Mouse (Mus musculus) heart, adult 2 months (tissue): ENCODE data around the gene Qpct. TPM values are rescaled to one million over a fixed set of nuclear protein-coding genes. Genes with fewer than 3 reads are reported as not detected.

Experiments used
- DNase-seq, 2 experiments: peaks; one replicate each; pipeline ENCODE4 v3.0.0; 2021
- H3K27ac ChIP-seq: fragments of 200-600 bp; 2 replicates; pipeline ENCODE4 v1.8.1; 2022
- H3K27me3 ChIP-seq: fragments of 200-500 bp; 2 replicates; pipeline ENCODE4 v1.6.1; 2012; ENCODE audit warnings: mild to moderate bottlenecking, low read length, inconsistent platforms, mixed read lengths; ENCODE audit not compliant: control insufficient read depth, insufficient read depth
- H3K36me3 ChIP-seq: fragments of 200-500 bp; 2 replicates; pipeline ENCODE4 v1.6.1; 2012; ENCODE audit warnings: low read length, inconsistent platforms; ENCODE audit not compliant: control insufficient read depth, insufficient read depth
- H3K4me1 ChIP-seq: fragments of 200-500 bp; 2 replicates; pipeline ENCODE4 v1.6.1; 2011; ENCODE audit warnings: low read length; ENCODE audit not compliant: control insufficient read depth, insufficient read depth
- H3K4me3 ChIP-seq: fragments of 200-600 bp; 2 replicates; pipeline ENCODE4 v1.8.1; 2022
- H3K79me2 ChIP-seq: fragments of 200-500 bp; replicated peaks from 2 replicates; pipeline ENCODE4 v1.6.1; 2012; ENCODE audit warnings: mild to moderate bottlenecking, inconsistent platforms, low read length, moderate library complexity, mixed read lengths; ENCODE audit not compliant: control insufficient read depth, insufficient read depth
- H3K9ac ChIP-seq: fragments of 200-500 bp; 2 replicates; pipeline ENCODE4 v1.6.1; 2012; ENCODE audit warnings: low read depth, mild to moderate bottlenecking, control low read depth, inconsistent platforms, low read length, mixed read lengths
- CTCF ChIP-seq: fragments of 200-600 bp; IDR thresholded peaks from 2 replicates; pipeline ENCODE4 v1.8.1; 2022; ENCODE audit warnings: antibody characterized with exemption, mild to moderate bottlenecking, moderate library complexity
- EP300 ChIP-seq: fragments of 200-500 bp; IDR thresholded peaks from 2 replicates; pipeline ENCODE4 v1.6.1; 2011; ENCODE audit warnings: low read depth, low read length, control low read depth; ENCODE audit not compliant: insufficient read depth
- POLR2A ChIP-seq: fragments of 200-500 bp; IDR thresholded peaks from 2 replicates; pipeline ENCODE4 v1.6.1; 2011; ENCODE audit warnings: mild to moderate bottlenecking, low read depth, low read length, control low read depth; ENCODE audit not compliant: insufficient read depth
- WGBS: fragments of 180-500 bp; shearing (Covaris S2); methylation state at CpG from one replicate; pipeline ENCODE4 v1.1.7; 2018; 5-methylcytosine and 5-hydroxymethylcytosine counted together
- intact Hi-C: fragments of 180-260 bp; cut with DNase I; formaldehyde crosslinking; loops from one replicate; pipeline ENCODE4 v1.15.1; 2025
- polyA plus RNA-seq: library from polyadenylated mRNA; depleted of rRNA; stranded (reverse); fragments of >200 nt; gene quantifications from 2 replicates; pipeline ENCODE4 v1.2.3, GENCODE M21; 2012; rRNA removed
- total RNA-seq, 2 experiments: library from RNA; stranded (reverse); gene quantifications; 2 replicates each; pipeline ENCODE4 v1.2.3; 2021

Gene Qpct
- total and polyA plus RNA-seq, 3 experiments, result 4.7 to 5.1 (median 5.0) TPM

- intact Hi-C loops, result no loop called here
- no peaks in the 10 kb centered on the region for H3K4me1 ChIP-seq
- H3K27me3 ChIP-seq, result no peaks in the 10 kb centered on the region
- no peak overlapping the region for H3K27ac ChIP-seq
- H3K4me3 ChIP-seq, result no peak overlapping the region
- no peak overlapping the region for H3K9ac ChIP-seq
- no peaks in the 10 kb centered on the region for H3K79me2 ChIP-seq
- 77% methylated on average over 3 of the region's 3 CpGs for WGBS
- no peak for DNase-seq
- TF ChIP-seq CTCF, result no peak
- no peak for TF ChIP-seq EP300
- TF ChIP-seq POLR2A, result no peak
- no peaks in the 10 kb centered on the region for H3K36me3 ChIP-seq
Observed at GRCm38 (mm10) chr17:79120269-79120668, 68.6 kb downstream of the Qpct start.

GRCm38 (mm10) chr17:79133740-79134139, 82.0 kb downstream of the Qpct start:
- H3K27ac ChIP-seq, result no peak overlapping the region
- no peaks in the 10 kb centered on the region for H3K79me2 ChIP-seq
- no peak for DNase-seq
- intact Hi-C loops, result no loop called here
- TF ChIP-seq POLR2A (no peak), CTCF (no peak), EP300 (no peak)
- no peaks in the 10 kb centered on the region for H3K27me3 ChIP-seq
- H3K36me3 ChIP-seq, result no peaks in the 10 kb centered on the region
- 60% methylated on average over 8 of the region's 8 CpGs for WGBS
- H3K9ac ChIP-seq, result no peak overlapping the region
- no peak overlapping the region for H3K4me3 ChIP-seq
- no peaks in the 10 kb centered on the region for H3K4me1 ChIP-seq

GRCm38 (mm10) chr17:79135826-79136225, 84.1 kb downstream of the Qpct start:
- no peaks in the 10 kb centered on the region for H3K4me1 ChIP-seq
- DNase-seq, result peak; percentile 24 to 32
- no peak for TF ChIP-seq CTCF
- no peak for TF ChIP-seq EP300
- TF ChIP-seq POLR2A, result no peak
- intact Hi-C loops, result no loop called here
- no peaks in the 10 kb centered on the region for H3K79me2 ChIP-seq
- no peak overlapping the region for H3K4me3 ChIP-seq
- 56% methylated on average over 6 of the region's 6 CpGs for WGBS
- H3K27ac ChIP-seq, result peak overlapping the region; percentile 31
- no peak overlapping the region for H3K9ac ChIP-seq
- no peaks in the 10 kb centered on the region for H3K27me3 ChIP-seq
- H3K36me3 ChIP-seq, result no peaks in the 10 kb centered on the region

GRCm38 (mm10) chr17:79136401-79136800, 84.7 kb downstream of the Qpct start:
- intact Hi-C loops, result no loop called here
- TF ChIP-seq CTCF (no peak), EP300 (no peak)
- 56% methylated on average over 2 of the region's 2 CpGs for WGBS
- peak; percentile 37 to 45 for DNase-seq
- H3K4me1 ChIP-seq, result no peaks in the 10 kb centered on the region
- no peak overlapping the region for H3K9ac ChIP-seq
- no peak overlapping the region for H3K4me3 ChIP-seq
- H3K36me3 ChIP-seq, result no peaks in the 10 kb centered on the region
- no peaks in the 10 kb centered on the region for H3K27me3 ChIP-seq
- no peaks in the 10 kb centered on the region for H3K79me2 ChIP-seq
- peak overlapping the region; percentile 31 for H3K27ac ChIP-seq

Other genes with a start within 250 kb of the Qpct start
- gene Heatr5b, start 216.5 kb upstream of the Qpct start, total RNA-seq, result 10 to 100 TPM; 38.8 to 45.7 TPM
- 27.7 and 57.3 TPM in 2 replicates for gene Heatr5b, start 216.5 kb upstream of the Qpct start, polyA plus RNA-seq
- gene Gpatch11, start 216.3 kb upstream of the Qpct start, total RNA-seq, result 10 to 100 TPM; 26.4 to 26.9 TPM
- gene Gpatch11, start 216.3 kb upstream of the Qpct start, polyA plus RNA-seq, result 11.6 and 20.1 TPM in 2 replicates
- gene Eif2ak2, start 169.3 kb upstream of the Qpct start, total RNA-seq, result 1 to 10 TPM; 7.8 to 8.0 TPM
- gene Eif2ak2, start 169.3 kb upstream of the Qpct start, polyA plus RNA-seq, result 2.7 and 4.2 TPM in 2 replicates
- not detected for gene Sult6b1, start 144.9 kb upstream of the Qpct start, total RNA-seq
- gene Sult6b1, start 144.9 kb upstream of the Qpct start, polyA plus RNA-seq, result 0.26 TPM in 1 of 2 replicates, not detected in the other
- 10 to 100 TPM; 54.0 to 63.4 TPM for gene Cebpzos, start 135.4 kb upstream of the Qpct start, total RNA-seq
- 15.3 and 32.2 TPM in 2 replicates for gene Cebpzos, start 135.4 kb upstream of the Qpct start, polyA plus RNA-seq
- 10 to 100 TPM; 20.1 to 21.4 TPM for gene Cebpz, start 114.8 kb upstream of the Qpct start, total RNA-seq
- gene Cebpz, start 114.8 kb upstream of the Qpct start, polyA plus RNA-seq, result 3.1 and 7.8 TPM in 2 replicates
- gene Ndufaf7, start 114.8 kb upstream of the Qpct start, total RNA-seq, result 10 to 100 TPM; 48.2 to 48.4 TPM
- 12.6 and 29.1 TPM in 2 replicates for gene Ndufaf7, start 114.8 kb upstream of the Qpct start, polyA plus RNA-seq
- 10 to 100 TPM; 16.3 to 16.6 TPM for gene Prkd3, start 31.1 kb upstream of the Qpct start, total RNA-seq
- 6.9 and 12.2 TPM in 2 replicates for gene Prkd3, start 31.1 kb upstream of the Qpct start, polyA plus RNA-seq